Mouse (Mus musculus): ENCODE measurements around the gene Nt5c.

DNA sequence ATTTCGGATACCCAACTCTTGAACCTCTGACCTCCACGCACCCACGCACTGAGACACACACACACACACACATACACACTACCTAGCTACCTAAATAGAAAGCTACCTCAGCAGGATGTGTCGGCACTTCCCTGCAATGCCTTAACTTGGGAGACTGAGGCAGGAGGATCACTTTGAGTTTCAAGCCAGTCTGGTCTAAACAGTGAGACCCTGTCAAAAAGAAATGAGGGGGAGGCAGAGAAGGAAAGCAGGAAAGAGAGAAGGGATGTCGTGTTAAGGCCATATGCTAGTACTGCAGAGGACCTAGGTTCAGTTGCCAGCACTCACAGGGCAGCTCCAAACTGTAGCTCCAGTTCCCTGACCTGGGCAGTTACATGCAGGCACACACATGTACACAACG is 23.4 kb upstream of the Nt5c start:
- TF ChIP-seq CTCF (IDR thresholded peaks at IDR 0.05; ENCODE audit: low read depth) (no peak), EP300 (IDR thresholded peaks at IDR 0.05; ENCODE audit: low read depth) (no peak)

Data from liver, postnatal 0 days (tissue).